Mouse (Mus musculus) kidney, embryonic 15.5 days (tissue): ENCODE results near the gene Plekha1. TPM values are rescaled to one million over a fixed set of nuclear protein-coding genes. Genes with fewer than 3 reads are reported as not detected.

Source experiments
- ATAC-seq: fragments of 200-750 bp; cut with Nextera tagmentation; replicated peaks from 2 replicates; pipeline ENCODE4 v1.8.0; 2017; ENCODE audit warnings: moderate TSS enrichment; ENCODE audit not compliant: low FRiP score
- H3K27ac ChIP-seq: fragments of 300-500 bp; sonication (generic); 2 replicates; pipeline ENCODE4 v1.5.1; 2015; ENCODE audit warnings: mild to moderate bottlenecking, inconsistent platforms
- H3K27me3 ChIP-seq: fragments of 300-500 bp; sonication (generic); 2 replicates; pipeline ENCODE4 v1.6.1; 2015; ENCODE audit warnings: inconsistent platforms
- H3K36me3 ChIP-seq: fragments of 300-500 bp; sonication (generic); 2 replicates; pipeline ENCODE4 v1.6.1; 2015; ENCODE audit warnings: inconsistent platforms
- H3K4me1 ChIP-seq: fragments of 300-500 bp; sonication (generic); 2 replicates; pipeline ENCODE4 v1.6.1; 2015; ENCODE audit warnings: inconsistent platforms
- H3K4me2 ChIP-seq: fragments of 300-500 bp; sonication (generic); 2 replicates; pipeline ENCODE4 v1.6.1; 2015; ENCODE audit warnings: moderate library complexity, mild to moderate bottlenecking, inconsistent platforms
- H3K4me3 ChIP-seq: fragments of 300-500 bp; sonication (generic); replicated peaks from 2 replicates; pipeline ENCODE4 v1.5.1; 2015; ENCODE audit warnings: mild to moderate bottlenecking, inconsistent platforms
- H3K9ac ChIP-seq: fragments of 300-500 bp; sonication (generic); 2 replicates; pipeline ENCODE4 v1.6.1; 2015; ENCODE audit warnings: mild to moderate bottlenecking, inconsistent platforms
- H3K9me3 ChIP-seq: fragments of 300-500 bp; sonication (generic); replicated peaks from 2 replicates; pipeline ENCODE4 v1.6.1; 2016; ENCODE audit warnings: inconsistent platforms
- WGBS: fragments of 180-500 bp; shearing (Covaris S2); methylation state at CpG from one replicate; pipeline ENCODE4 v1.1.7; 2015; ENCODE audit warnings: mixed read lengths; 5-methylcytosine and 5-hydroxymethylcytosine counted together
- polyA plus RNA-seq: library from polyadenylated mRNA; unstranded; fragments of >200 nt; fragmentation: Nextera tagmentation; extraction: Ambion mirVana; gene quantifications from 2 replicates; pipeline ENCODE4 v1.2.1, GENCODE M21; 2015

Plekha1 gene
- polyA plus RNA-seq, 1 experiment from 2014 or later = 76.5 TPM

DNA sequence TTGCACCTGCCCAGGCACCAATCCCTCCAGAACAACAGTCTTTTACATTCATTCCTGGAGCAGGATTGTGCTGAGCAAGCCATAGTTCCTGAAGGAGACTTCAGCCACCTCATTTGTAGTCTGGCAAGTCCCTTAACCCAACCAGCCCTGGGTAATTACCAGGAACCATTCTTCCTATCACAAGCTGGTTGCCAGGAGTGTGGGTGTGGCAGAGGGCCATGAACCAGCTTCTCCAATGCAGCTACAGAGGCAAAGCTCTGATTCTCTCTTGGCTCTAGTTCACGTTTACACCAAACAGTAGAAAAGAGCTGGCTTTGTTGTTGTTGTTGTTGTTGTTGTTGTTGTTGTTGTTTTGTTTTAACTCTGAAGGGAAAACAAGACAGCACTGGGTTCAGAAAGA, 3.1 kb upstream of the Plekha1 start:
- Histone ChIP-seq H3K27ac (0 out of 2 replicates have a peak overlapping the region, but pooled peaks have one; percentile 0), H3K36me3 (no peaks in the 10 kb centered on the region), H3K4me1 (peaks cover 56% of the 10 kb centered on the region), H3K4me2 (no peak overlapping the region), H3K9me3 (no peaks in the 10 kb centered on the region), H3K27me3 (peaks cover 12% of the 10 kb centered on the region; the same call in 1 of the 2 replicates), H3K9ac (no peak overlapping the region), H3K4me3 (no peak overlapping the region)
- 49% methylated on average over 1 of the region's 1 CpGs for WGBS
- ATAC-seq = no peak

DNA sequence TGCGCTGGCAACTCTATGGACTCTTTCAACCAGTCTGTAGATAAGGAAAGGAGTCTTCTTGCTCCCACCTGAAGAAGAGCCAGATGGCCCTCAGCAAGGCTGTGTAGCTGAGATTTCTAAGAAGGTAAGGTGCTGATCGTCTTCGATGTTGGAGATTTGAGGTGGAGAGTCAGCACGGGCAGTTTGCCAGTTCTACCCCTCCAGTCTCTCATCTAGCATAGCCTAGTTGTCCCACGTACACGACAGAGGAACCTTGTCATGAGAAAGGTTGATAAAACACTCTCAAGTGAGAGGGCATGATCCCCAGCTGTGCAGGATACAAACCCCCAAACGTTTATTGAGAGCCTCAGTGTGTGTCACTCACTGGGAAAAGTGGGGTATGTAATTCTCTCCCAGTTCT, 845 bp upstream of the Plekha1 start:
- Histone ChIP-seq H3K36me3 (no peaks in the 10 kb centered on the region), H3K9ac (no peak overlapping the region), H3K4me1 (peaks cover 48% of the 10 kb centered on the region), H3K27me3 (peaks cover 12% of the 10 kb centered on the region; the same call in 1 of the 2 replicates), H3K27ac (no peak overlapping the region), H3K9me3 (no peaks in the 10 kb centered on the region), H3K4me2 (peak overlapping the region; percentile 74; the same call in 1 of the 2 replicates), H3K4me3 (no peak overlapping the region)
- WGBS = 79% methylated on average over 7 of the region's 7 CpGs
- no peak for ATAC-seq

- peak overlapping the region; percentile 87 for H3K27ac ChIP-seq
- peak overlapping the region; percentile 74 for H3K4me2 ChIP-seq
- no peaks in the 10 kb centered on the region for H3K36me3 ChIP-seq
- peak overlapping the region; percentile 90 for H3K4me3 ChIP-seq
- 1% methylated on average over 13 of the region's 13 CpGs for WGBS
- peaks cover 47% of the 10 kb centered on the region for H3K4me1 ChIP-seq
- ATAC-seq = no peak
- peaks cover 12% of the 10 kb centered on the region; the same call in 1 of the 2 replicates for H3K27me3 ChIP-seq
- H3K9me3 ChIP-seq = no peaks in the 10 kb centered on the region
- H3K9ac ChIP-seq = peak overlapping the region; percentile 85
These were observed 1.1 kb downstream of the Plekha1 start for GRCm38 (mm10) chr7:130866640-130867039.

- H3K4me3 ChIP-seq = peak overlapping the region; percentile 32
- H3K9me3 ChIP-seq = no peaks in the 10 kb centered on the region
- WGBS = 59% methylated on average over 3 of the region's 3 CpGs
- H3K27ac ChIP-seq = 0 out of 2 replicates have a peak overlapping the region, but pooled peaks have one; percentile 27
- peak overlapping the region; percentile 74 for H3K4me2 ChIP-seq
- H3K36me3 ChIP-seq = no peaks in the 10 kb centered on the region
- H3K27me3 ChIP-seq = peaks cover 10% of the 10 kb centered on the region; the same call in 1 of the 2 replicates
- no peak for ATAC-seq
- 0 out of 2 replicates have a peak overlapping the region, but pooled peaks have one; percentile 7 for H3K9ac ChIP-seq
- peaks cover 42% of the 10 kb centered on the region for H3K4me1 ChIP-seq
These were observed 1.7 kb downstream of the Plekha1 start for GRCm38 (mm10) chr7:130867256-130867655.

GRCm38 (mm10) chr7:130884161-130884560, 18.6 kb downstream of the Plekha1 start:
- Histone ChIP-seq H3K36me3 (peaks cover 61% of the 10 kb centered on the region), H3K4me2 (no peak overlapping the region), H3K4me3 (no peak overlapping the region), H3K9me3 (no peaks in the 10 kb centered on the region), H3K9ac (no peak overlapping the region), H3K27me3 (no peaks in the 10 kb centered on the region), H3K4me1 (0 out of 2 replicates have a peak, but pooled peaks cover 3% of the 10 kb centered on the region), H3K27ac (no peak overlapping the region)
- no peak for ATAC-seq
- 89% methylated on average over 2 of the region's 2 CpGs for WGBS

- no peaks in the 10 kb centered on the region for H3K27me3 ChIP-seq
- peaks cover 62% of the 10 kb centered on the region for H3K36me3 ChIP-seq
- no peak overlapping the region for H3K4me2 ChIP-seq
- no peak overlapping the region for H3K9ac ChIP-seq
- no peak for ATAC-seq
- H3K9me3 ChIP-seq = no peaks in the 10 kb centered on the region
- H3K4me1 ChIP-seq = 0 out of 2 replicates have a peak, but pooled peaks cover 3% of the 10 kb centered on the region
- H3K4me3 ChIP-seq = no peak overlapping the region
- 76% methylated on average over 3 of the region's 3 CpGs for WGBS
- no peak overlapping the region for H3K27ac ChIP-seq
These were observed 20.7 kb downstream of the Plekha1 start for GRCm38 (mm10) chr7:130886246-130886645.

DNA sequence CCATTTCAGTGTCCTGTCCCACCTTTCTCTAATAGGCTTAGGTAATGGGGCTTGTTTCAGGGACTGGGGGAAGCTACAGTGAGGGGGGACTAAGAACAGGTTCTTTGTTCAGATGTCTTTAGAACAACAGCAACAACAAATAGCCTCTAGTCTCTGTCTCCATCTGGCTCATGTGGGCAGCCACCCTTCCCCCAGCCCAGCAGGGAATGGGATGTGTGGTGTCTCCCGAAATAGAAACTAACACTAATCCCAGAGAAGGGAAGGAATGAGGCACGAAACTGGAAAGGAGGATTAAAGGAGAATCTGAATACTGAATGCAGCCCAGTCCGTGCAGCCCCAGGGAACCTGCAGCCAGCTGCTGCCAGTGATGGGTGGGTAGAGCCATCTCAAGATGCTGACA, 22.4 kb downstream of the Plekha1 start:
- Histone ChIP-seq H3K36me3 (peaks cover 64% of the 10 kb centered on the region), H3K27ac (no peak overlapping the region), H3K9ac (no peak overlapping the region), H3K9me3 (no peaks in the 10 kb centered on the region), H3K4me1 (0 out of 2 replicates have a peak, but pooled peaks cover 3% of the 10 kb centered on the region), H3K4me2 (no peak overlapping the region), H3K27me3 (no peaks in the 10 kb centered on the region), H3K4me3 (no peak overlapping the region)
- no peak for ATAC-seq
- WGBS = 60% methylated on average over 3 of the region's 3 CpGs

DNA sequence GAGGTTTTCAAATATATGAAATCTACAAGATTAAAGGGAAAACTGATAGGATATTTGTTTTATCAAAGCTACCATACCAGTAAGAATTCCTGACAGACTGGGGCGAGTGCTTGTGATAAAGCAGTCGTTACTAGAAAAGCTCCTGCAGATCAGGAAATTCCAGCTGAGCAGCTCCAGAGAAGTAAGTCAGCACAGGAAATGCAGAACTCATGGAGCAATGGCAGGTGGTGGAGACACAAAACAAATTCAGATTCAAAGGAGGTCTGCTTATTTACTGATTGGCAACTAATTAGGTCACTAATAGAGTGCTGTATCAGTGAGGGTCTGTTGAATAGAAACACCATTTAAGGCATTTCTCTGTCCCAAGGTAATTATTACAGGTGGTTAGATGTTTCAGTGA, 25.3 kb downstream of the Plekha1 start:
- 0 out of 2 replicates have a peak, but pooled peaks cover 4% of the 10 kb centered on the region for H3K4me1 ChIP-seq
- H3K4me3 ChIP-seq = no peak overlapping the region
- H3K27me3 ChIP-seq = no peaks in the 10 kb centered on the region
- H3K4me2 ChIP-seq = no peak overlapping the region
- 51% methylated on average over 2 of the region's 2 CpGs for WGBS
- H3K27ac ChIP-seq = no peak overlapping the region
- no peak overlapping the region for H3K9ac ChIP-seq
- no peak for ATAC-seq
- H3K36me3 ChIP-seq = peaks cover 59% of the 10 kb centered on the region
- no peaks in the 10 kb centered on the region for H3K9me3 ChIP-seq

GRCm38 (mm10) chr7:130892973-130893372, 27.4 kb downstream of the Plekha1 start:
- no peak overlapping the region for H3K27ac ChIP-seq
- no peaks in the 10 kb centered on the region for H3K9me3 ChIP-seq
- no peaks in the 10 kb centered on the region for H3K27me3 ChIP-seq
- WGBS = 87% methylated on average over 6 of the region's 6 CpGs
- ATAC-seq = no peak
- 0 out of 2 replicates have a peak, but pooled peaks cover 4% of the 10 kb centered on the region for H3K4me1 ChIP-seq
- H3K4me2 ChIP-seq = no peak overlapping the region
- no peak overlapping the region for H3K4me3 ChIP-seq
- peaks cover 61% of the 10 kb centered on the region for H3K36me3 ChIP-seq
- no peak overlapping the region for H3K9ac ChIP-seq

- H3K4me1 ChIP-seq = 0 out of 2 replicates have a peak, but pooled peaks cover 4% of the 10 kb centered on the region
- H3K27ac ChIP-seq = 0 out of 2 replicates have a peak overlapping the region, but pooled peaks have one; percentile 10
- H3K9me3 ChIP-seq = no peaks in the 10 kb centered on the region
- no peaks in the 10 kb centered on the region for H3K27me3 ChIP-seq
- no peak for ATAC-seq
- H3K36me3 ChIP-seq = peaks cover 66% of the 10 kb centered on the region
- 49% methylated on average over 9 of the region's 9 CpGs for WGBS
- no peak overlapping the region for H3K4me3 ChIP-seq
- no peak overlapping the region for H3K4me2 ChIP-seq
- no peak overlapping the region for H3K9ac ChIP-seq
These were observed 29.5 kb downstream of the Plekha1 start for GRCm38 (mm10) chr7:130894931-130895617.

DNA sequence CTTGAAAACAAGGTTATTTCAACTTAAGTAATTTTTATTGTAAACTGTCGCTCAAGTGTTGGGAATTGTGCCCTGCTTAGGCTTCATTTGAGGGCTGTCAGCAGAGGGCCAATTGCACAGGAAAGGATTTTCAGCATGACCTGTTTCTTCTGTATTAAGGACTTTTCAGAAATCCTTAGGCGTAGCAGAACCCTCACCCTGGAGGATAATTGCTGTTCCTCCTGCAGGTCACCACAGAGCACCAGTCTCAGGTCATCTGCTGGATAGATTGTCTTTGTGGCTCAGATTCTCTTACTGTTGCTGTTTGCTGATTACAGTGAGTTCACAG, 30.0 kb downstream of the Plekha1 start:
- 0 out of 2 replicates have a peak, but pooled peaks cover 4% of the 10 kb centered on the region for H3K4me1 ChIP-seq
- 0 out of 2 replicates have a peak overlapping the region, but pooled peaks have one; percentile 10 for H3K27ac ChIP-seq
- no peak for ATAC-seq
- H3K9me3 ChIP-seq = no peaks in the 10 kb centered on the region
- H3K36me3 ChIP-seq = peaks cover 67% of the 10 kb centered on the region
- H3K4me2 ChIP-seq = no peak overlapping the region
- no peaks in the 10 kb centered on the region for H3K27me3 ChIP-seq
- WGBS = 64% methylated on average over 2 of the region's 2 CpGs
- no peak overlapping the region for H3K9ac ChIP-seq
- H3K4me3 ChIP-seq = no peak overlapping the region

- peaks cover 68% of the 10 kb centered on the region for H3K36me3 ChIP-seq
These were observed 30.5 kb downstream of the Plekha1 start for GRCm38 (mm10) chr7:130896064-130896463.

More at GRCm38 (mm10) chr7:130896064-130896463, 30.5 kb downstream of the Plekha1 start:
- Histone ChIP-seq H3K4me1 (0 out of 2 replicates have a peak, but pooled peaks cover 4% of the 10 kb centered on the region), H3K9me3 (no peaks in the 10 kb centered on the region), H3K4me3 (no peak overlapping the region), H3K9ac (no peak overlapping the region), H3K27ac (0 out of 2 replicates have a peak overlapping the region, but pooled peaks have one; percentile 10), H3K4me2 (no peak overlapping the region), H3K27me3 (no peaks in the 10 kb centered on the region)
- ATAC-seq = no peak
- WGBS = 83% methylated on average over 3 of the region's 3 CpGs
